Mouse (Mus musculus) bone marrow, adult 2 months (tissue): ENCODE data around the gene Gm21860. TPM values are rescaled to one million over a fixed set of nuclear protein-coding genes. Genes with fewer than 3 reads are reported as not detected.
"Not testable (repeated sequence)": the region's sequence is repeated elsewhere in the genome, so short reads cannot be mapped to it uniquely, and the experiment has no call there.

Source experiments
- H3K27ac ChIP-seq: fragments of 200-500 bp; 2 replicates; pipeline ENCODE4 v1.5.1; 2012; ENCODE audit warnings: low read depth, mild to moderate bottlenecking, control low read depth, inconsistent platforms, low read length; ENCODE audit not compliant: control insufficient read depth, poor library complexity, insufficient read depth
- H3K4me1 ChIP-seq: fragments of 200-500 bp; 2 replicates; pipeline ENCODE4 v1.6.1; 2011; ENCODE audit warnings: low read length; ENCODE audit not compliant: control insufficient read depth, insufficient read depth
- H3K4me3 ChIP-seq: fragments of 200-500 bp; replicated peaks from 2 replicates; pipeline ENCODE3; 2011; ENCODE audit warnings: mild to moderate bottlenecking, low read depth, low read length, control low read depth; ENCODE audit not compliant: control insufficient read depth
- CTCF ChIP-seq: fragments of 200-500 bp; IDR thresholded peaks from 2 replicates; pipeline ENCODE4 v1.5.1; 2011; ENCODE audit warnings: low read length, control low read depth; ENCODE audit not compliant: control insufficient read depth, insufficient read depth
- POLR2A ChIP-seq: fragments of 200-500 bp; IDR thresholded peaks from 2 replicates; pipeline ENCODE4 v1.6.1; 2011; ENCODE audit warnings: low read depth, mild to moderate bottlenecking, control low read depth, low read length, borderline replicate concordance; ENCODE audit not compliant: control insufficient read depth
- WGBS: fragments of 180-500 bp; shearing (Covaris S2); methylation state at CpG from one replicate; pipeline ENCODE4 v1.1.7; 2018; 5-methylcytosine and 5-hydroxymethylcytosine counted together
- polyA plus RNA-seq: library from polyadenylated mRNA; stranded (reverse); fragments of >200 nt; gene quantifications from 2 replicates; pipeline ENCODE4 v1.2.4, GENCODE M21; 2011; ENCODE audit warnings: low replicate concordance; ENCODE audit not compliant: missing spikeins, insufficient read depth, insufficient read length

The Gm21860 gene
- polyA plus RNA-seq, 1 experiment, result not detected

DNA sequence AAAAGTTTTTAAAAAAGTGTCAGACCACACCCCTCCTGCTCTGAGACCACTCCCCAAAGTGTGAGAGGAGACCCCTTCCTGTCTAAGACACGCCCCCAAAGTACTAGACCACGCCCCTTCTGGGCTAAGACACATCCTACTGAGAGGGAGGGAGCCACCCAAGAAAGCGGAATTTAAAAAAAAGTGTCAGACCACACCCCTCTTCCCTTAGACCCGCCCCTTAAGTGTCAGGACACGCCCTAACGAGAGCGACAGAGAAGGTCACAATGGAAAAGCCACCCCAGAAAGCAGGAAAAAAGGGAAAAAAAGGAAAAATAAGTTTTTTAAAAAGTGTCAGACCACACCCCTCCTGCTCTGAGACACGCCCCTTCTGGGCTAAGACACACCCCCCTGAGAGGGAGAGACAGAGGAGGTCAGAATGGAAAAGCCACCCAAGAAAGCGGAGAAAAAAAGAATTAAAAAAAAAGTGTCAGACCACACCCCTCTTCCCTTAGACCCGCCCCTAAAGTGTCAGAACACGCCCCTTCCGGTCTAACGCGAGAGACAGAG lies 14.5 kb downstream of the Gm21860 start:
- TF ChIP-seq CTCF (no peak), POLR2A (no peak)

DNA sequence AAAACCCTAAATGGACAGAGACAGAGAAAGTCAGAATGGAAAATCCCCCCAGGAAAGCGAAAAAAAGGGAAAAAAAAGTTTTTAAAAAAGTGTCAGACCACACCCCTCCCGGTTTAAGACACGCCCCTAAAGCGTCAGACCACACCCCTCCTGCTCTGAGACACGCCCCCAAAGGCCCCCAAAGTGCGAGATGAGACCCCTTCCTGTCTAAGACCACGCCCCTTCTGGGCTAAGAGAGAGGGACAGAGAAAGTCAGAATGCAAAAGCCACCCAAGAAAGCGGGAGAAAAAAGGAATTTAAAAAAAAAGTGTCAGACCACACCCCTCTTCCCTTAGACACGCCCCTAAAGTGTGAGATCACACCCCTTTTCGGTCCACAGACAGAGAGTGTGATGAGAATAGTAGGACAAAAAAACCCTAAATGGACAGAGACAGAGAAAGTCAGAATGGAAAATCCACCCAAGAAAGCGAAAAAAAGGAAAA lies 15.0 kb downstream of the Gm21860 start:
- H3K27ac ChIP-seq, H3K4me1 ChIP-seq, H3K4me3 ChIP-seq: not testable (repeated sequence)
- 57% methylated on average over 11 of the region's 11 CpGs for WGBS

More for the DNA sequence above, 14.5 kb downstream of the Gm21860 start:
- Histone ChIP-seq H3K4me1 (no peaks in the 10 kb centered on the region), H3K27ac (no peak overlapping the region), H3K4me3 (no peak overlapping the region)
- WGBS, result 54% methylated on average over 14 of the region's 14 CpGs

GRCm38 (mm10) chrY:90738841-90739530 lies 15.6 kb downstream of the Gm21860 start:
- H3K27ac ChIP-seq, H3K4me3 ChIP-seq, H3K4me1 ChIP-seq: not testable (repeated sequence)
- 71% methylated on average over 28 of the region's 28 CpGs for WGBS

DNA sequence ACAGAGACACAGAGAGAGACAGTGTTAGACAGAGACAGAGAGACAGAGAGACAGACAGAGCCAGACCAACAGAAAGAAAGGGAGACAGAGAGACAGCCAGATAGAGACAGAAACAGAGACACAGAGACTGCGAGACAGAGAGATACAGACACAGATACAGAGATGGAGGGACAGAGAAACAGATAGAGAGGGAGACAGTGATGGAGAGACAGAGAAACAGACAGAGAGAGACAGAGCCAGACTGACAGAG lies 16.3 kb downstream of the Gm21860 start:
- Histone ChIP-seq H3K4me3 (no peak overlapping the region), H3K27ac (no peak overlapping the region), H3K4me1 (no peaks in the 10 kb centered on the region)
- 84% methylated on average over 1 of the region's 1 CpGs for WGBS
- TF ChIP-seq POLR2A (no peak), CTCF (no peak)

DNA sequence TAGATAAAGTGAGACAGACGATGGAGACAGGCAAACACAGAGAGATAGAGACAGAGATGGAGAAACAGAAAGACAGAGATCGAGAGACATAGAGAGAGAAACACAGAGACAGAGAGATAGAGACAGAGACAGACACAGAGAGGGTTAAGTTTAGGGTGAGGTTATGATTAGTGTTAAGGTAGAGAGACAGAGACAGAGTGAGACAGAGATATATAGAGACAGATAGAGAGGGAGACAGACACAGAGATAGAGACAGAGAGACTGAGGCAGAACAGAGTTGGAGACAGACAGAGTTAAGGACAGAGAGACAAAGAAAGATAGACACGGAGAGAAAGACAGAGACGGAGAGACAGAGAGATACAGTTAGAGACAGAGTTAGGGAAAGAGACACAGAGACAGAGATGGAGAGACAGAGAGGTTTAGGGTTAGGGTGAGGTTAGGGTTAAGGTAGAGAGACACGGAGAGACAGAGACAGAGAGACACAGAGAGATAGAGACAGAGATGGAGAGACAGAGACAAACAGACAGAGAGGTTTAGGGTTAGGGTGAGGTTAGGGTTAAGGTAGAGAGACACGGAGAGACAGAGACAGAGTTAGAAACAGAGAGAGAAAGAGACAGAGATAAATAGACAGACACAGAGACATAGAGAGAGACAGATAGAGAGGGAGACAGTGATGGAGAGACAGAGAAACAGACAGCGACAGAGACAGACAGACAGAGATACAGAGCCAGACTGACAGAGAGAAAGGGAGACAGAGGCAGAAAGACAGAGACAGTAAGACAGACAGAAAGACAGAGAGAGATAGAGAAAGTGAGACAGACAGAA lies 16.8 kb downstream of the Gm21860 start:
- WGBS, result 63% methylated on average over 4 of the region's 7 CpGs
- no peak overlapping the region for H3K4me3 ChIP-seq
- H3K27ac ChIP-seq, result no peak overlapping the region
- no peaks in the 10 kb centered on the region for H3K4me1 ChIP-seq
- TF ChIP-seq CTCF (no peak), POLR2A (no peak)

DNA sequence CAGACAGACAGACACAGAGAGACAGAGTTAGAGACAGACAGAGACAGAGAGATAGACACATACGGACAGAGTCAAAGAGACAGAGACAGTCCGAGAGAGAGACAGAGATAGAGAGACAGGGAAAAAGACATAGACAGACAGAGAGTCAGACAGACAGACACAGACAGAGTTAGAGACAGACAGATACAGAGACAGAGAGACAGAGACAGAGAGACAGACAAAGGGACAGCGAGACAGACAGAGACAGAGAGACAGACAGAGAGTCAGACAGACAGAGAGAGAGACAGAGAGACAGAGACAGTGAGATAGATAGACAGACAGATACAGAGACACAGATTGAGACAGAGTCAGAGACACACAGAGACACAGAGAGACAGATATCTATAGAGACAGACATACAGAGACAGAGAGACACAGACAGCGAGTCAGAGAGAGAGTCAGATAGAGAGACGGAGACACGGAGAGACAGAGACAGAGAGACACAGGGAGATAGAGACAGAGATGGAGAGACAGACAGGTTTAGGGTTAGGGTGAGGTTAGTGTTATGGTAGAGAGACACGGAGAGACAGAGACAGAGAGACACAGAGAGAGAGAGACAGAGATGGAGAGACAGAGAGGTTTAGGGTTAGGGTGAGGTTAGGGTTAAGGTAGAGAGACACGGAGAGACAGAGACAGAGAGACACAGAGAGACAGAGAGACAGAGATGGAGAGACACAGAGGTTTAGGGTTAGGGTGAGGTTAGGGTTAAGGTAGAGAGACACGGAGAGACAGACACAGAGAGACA lies 18.2 kb downstream of the Gm21860 start:
- not testable (repeated sequence) for H3K4me1 ChIP-seq, H3K4me3 ChIP-seq, H3K27ac ChIP-seq
- WGBS, result 72% methylated on average over 6 of the region's 9 CpGs

DNA sequence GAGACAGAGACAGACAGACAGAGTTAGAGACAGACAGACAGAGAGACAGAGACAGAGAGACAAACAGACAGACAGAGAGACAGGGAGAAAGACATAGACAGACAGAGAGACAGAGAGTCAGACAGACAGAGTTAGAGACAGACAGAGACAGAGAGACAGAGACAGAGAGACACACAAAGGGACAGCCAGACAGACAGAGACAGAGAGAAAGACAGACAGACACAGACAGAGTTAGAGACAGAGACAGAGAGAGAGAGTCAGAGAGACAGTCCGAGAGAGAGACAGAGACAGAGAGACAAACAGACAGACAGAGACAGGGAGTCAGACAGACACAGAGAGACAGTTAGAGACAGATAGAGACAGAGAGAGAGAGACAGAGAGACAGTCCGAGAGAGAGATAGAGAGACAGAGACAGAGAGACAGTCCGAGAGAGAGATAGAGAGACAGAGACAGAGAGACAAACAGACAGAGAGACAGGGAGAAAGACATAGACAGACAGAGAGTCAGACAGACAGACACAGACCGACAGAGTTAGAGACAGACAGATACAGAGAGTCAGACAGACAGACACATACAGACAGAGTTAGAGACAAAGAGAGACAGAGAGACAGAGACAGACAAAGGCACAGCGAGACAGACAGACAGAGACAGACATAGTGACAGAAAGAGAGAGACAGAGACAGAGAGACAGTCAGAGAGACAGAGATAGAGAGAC lies 19.3 kb downstream of the Gm21860 start:
- H3K27ac ChIP-seq, H3K4me1 ChIP-seq, H3K4me3 ChIP-seq: not testable (repeated sequence)
- 74% methylated on average over 4 of the region's 5 CpGs for WGBS

GRCm38 (mm10) chrY:90734334-90734696 lies 20.3 kb downstream of the Gm21860 start:
- WGBS, result 51% methylated on average over 8 of the region's 8 CpGs
- H3K4me1 ChIP-seq, H3K27ac ChIP-seq, H3K4me3 ChIP-seq: not testable (repeated sequence)

GRCm38 (mm10) chrY:90733656-90734333 lies 20.8 kb downstream of the Gm21860 start:
- 78% methylated on average over 9 of the region's 9 CpGs for WGBS
- H3K4me3 ChIP-seq, H3K4me1 ChIP-seq, H3K27ac ChIP-seq: not testable (repeated sequence)

DNA sequence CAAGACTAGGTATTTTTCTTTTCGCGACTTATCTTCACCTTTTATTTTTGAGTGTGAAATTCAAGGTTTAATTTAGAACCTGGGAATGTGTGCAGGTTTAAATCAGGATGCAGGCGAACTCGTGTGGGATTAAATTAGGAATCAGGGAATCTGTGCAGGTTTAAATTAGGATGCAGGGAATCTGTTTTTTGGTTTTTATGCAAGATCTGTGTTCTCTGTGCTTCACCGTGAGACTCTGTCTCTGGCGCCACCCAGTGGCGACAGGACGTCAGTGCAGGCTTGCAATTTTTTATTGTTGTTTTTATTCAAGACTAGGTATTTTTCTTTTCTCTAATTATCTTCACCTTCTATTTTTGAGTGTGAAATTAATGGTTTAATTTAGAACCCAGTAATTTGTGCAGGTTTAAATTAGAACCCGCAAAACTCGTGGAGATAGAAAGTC lies 22.5 kb downstream of the Gm21860 start:
- H3K27ac ChIP-seq, H3K4me3 ChIP-seq, H3K4me1 ChIP-seq: not testable (repeated sequence)
- 53% methylated on average over 10 of the region's 10 CpGs for WGBS

GRCm38 (mm10) chrY:90731593-90731955 lies 23.0 kb downstream of the Gm21860 start:
- WGBS, result 65% methylated on average over 1 of the region's 1 CpGs
- H3K4me3 ChIP-seq, H3K4me1 ChIP-seq, H3K27ac ChIP-seq: not testable (repeated sequence)
